Mouse (Mus musculus) small intestine, adult 2 months (tissue): ENCODE measurements around the gene Slc47a1.

Experiments used
- CTCF ChIP-seq: fragments of 200-500 bp; IDR thresholded peaks from 2 replicates; pipeline ENCODE4 v1.5.1; 2012; ENCODE audit warnings: low read depth, mild to moderate bottlenecking, control low read depth, inconsistent platforms, low read length, moderate library complexity, mixed read lengths; ENCODE audit not compliant: insufficient replicate concordance, insufficient read length; ENCODE audit errors: extremely low read depth
- POLR2A ChIP-seq: fragments of 200-500 bp; IDR thresholded peaks from 2 replicates; pipeline ENCODE4 v1.6.1; 2012; ENCODE audit warnings: low read depth, mild to moderate bottlenecking, control low read depth, inconsistent platforms, low read length, moderate library complexity

DNA sequence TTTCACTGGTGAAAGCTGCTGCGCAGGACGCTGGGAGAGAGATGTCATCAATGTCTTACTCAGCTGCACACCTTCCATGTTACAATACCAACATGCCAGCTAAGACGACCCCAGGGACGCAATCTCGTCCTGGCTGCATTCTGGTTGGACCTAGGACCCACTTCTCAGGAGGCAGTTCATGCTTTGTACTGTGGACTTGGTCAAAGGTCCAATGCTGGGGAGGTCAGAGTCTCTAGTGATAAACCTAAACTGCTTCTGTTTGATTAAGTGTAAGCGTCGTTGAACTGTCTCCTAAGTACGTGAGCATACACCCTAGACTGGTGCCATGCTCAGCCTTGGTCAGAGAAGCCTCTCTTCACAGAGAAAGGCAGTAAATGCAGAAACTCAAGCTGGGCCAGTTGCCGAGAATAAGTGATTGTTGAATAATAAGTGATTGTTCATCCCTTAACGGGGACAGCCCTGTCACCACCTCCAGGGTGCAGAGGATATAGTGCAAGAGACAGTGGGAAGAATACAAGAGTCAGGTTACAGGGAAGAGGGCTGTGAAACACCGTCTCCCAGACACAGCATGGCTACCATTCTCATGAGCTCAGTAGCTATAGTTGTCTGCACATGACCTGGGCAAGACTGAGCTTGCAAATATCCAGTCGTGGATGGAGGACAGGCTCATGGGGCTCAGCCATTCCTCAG lies 58.8 kb downstream of the Slc47a1 start:
- TF ChIP-seq CTCF: no peak
- TF ChIP-seq POLR2A: no peak
